24 mouse cellular contexts compared by ENCODE assay signal in the genomic region with DNA sequence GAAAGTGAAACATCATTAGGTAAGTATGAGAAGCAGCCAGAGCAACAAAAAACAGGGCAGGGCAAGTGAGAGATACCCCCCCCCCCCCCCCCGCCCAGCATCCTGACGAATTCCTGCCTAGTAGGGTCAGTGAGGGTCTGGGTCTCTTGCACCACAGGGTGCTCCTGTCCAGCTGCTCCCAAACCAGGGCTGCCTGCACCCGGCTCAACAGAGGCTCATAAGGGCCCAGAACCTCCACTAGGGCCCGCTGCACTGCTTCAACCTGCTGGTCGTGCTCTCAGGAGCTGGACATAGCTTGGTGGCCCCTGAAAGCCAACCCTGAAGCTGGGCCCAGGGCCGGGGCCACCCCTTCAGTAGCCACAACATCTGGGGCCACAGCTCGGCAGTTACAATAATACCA.
DNase-seq lines count a peak whose midpoint lies in the region; ATAC-seq lines count a peak whose summit lies in the region.
"Had no signal": no experiment of that assay in that cellular context is flagged by ENCODE, and none has a peak within 500 bp of the region (broad histone marks: within the 10 kb centered on the region; RNA-seq: fewer than 3 reads in every experiment).

No protein-coding gene starts in this region.

- H3K4me3 ChIP-seq in forebrain, embryonic 12.5 days (replicated peaks) = no peak overlapping the region
- no peak overlapping the region for H3K4me3 ChIP-seq in forebrain, embryonic 10.5 days
- H3K4me3 ChIP-seq in heart, embryonic 10.5 days = no peak overlapping the region
- no peak overlapping the region for H3K4me3 ChIP-seq in midbrain, embryonic 11.5 days (ENCODE audit: low read depth, low read length)
- no peak overlapping the region for H3K4me3 ChIP-seq in midbrain, embryonic 13.5 days (replicated peaks)
- H3K4me3 ChIP-seq: embryonic facial prominence, embryonic 10.5 days; embryonic facial prominence, embryonic 12.5 days had no signal

- no peaks in the 10 kb centered on the region for H3K36me3 ChIP-seq in forebrain, embryonic 12.5 days (replicated peaks)
- H3K36me3 ChIP-seq in forebrain, embryonic 10.5 days (replicated peaks) = no peaks in the 10 kb centered on the region
- no peaks in the 10 kb centered on the region for H3K36me3 ChIP-seq in heart, embryonic 10.5 days
- no peaks in the 10 kb centered on the region for H3K36me3 ChIP-seq in midbrain, embryonic 11.5 days (ENCODE audit: control insufficient read depth, insufficient read depth, low read length)
- H3K36me3 ChIP-seq in midbrain, embryonic 13.5 days = no peaks in the 10 kb centered on the region
- H3K36me3 ChIP-seq: embryonic facial prominence, embryonic 10.5 days; embryonic facial prominence, embryonic 12.5 days; G1E had no signal

- DNase-seq in cerebellum, adult 18-20 months = no peak
- DNase-seq in forebrain, embryonic 10.5 days (ENCODE audit: extremely low spot score, low spot score) = no peak
- DNase-seq in heart, adult 11 months = peak; percentile 82
- no peak for DNase-seq in heart, embryonic 10.5 days (ENCODE audit: low spot score)
- DNase-seq in midbrain, embryonic 11.5 days (ENCODE audit: low spot score, missing footprints) = no peak
- DNase-seq: adrenal gland, adult 8-10 months; adrenal gland, postnatal 14 days; adrenal gland, postnatal 36 days; B cell, adult 2 months; cerebellum, adult 11 months; cerebellum, adult 2 months; cerebellum, adult 9-10 months; cerebellum, postnatal 25 days; forebrain, postnatal 0 days had no signal

- no peaks in the 10 kb centered on the region for H3K4me1 ChIP-seq in forebrain, embryonic 12.5 days
- H3K4me1 ChIP-seq in forebrain, embryonic 10.5 days = no peaks in the 10 kb centered on the region
- no peaks in the 10 kb centered on the region for H3K4me1 ChIP-seq in heart, embryonic 10.5 days
- no peaks in the 10 kb centered on the region for H3K4me1 ChIP-seq in midbrain, embryonic 11.5 days (ENCODE audit: control insufficient read depth, insufficient read depth, low read length)
- H3K4me1 ChIP-seq in midbrain, embryonic 13.5 days (replicated peaks) = no peaks in the 10 kb centered on the region
- H3K4me1 ChIP-seq: embryonic facial prominence, embryonic 10.5 days; embryonic facial prominence, embryonic 12.5 days had no signal

- no peaks in the 10 kb centered on the region for H3K9me3 ChIP-seq in forebrain, embryonic 12.5 days
- H3K9me3 ChIP-seq in forebrain, embryonic 10.5 days = no peaks in the 10 kb centered on the region
- H3K9me3 ChIP-seq in heart, embryonic 10.5 days = no peaks in the 10 kb centered on the region
- H3K9me3 ChIP-seq in midbrain, embryonic 11.5 days (ENCODE audit: control insufficient read depth, low read length) = no peaks in the 10 kb centered on the region
- H3K9me3 ChIP-seq in midbrain, embryonic 13.5 days = no peaks in the 10 kb centered on the region
- H3K9me3 ChIP-seq: embryonic facial prominence, embryonic 10.5 days; embryonic facial prominence, embryonic 12.5 days had no signal

- no peak overlapping the region for H3K9ac ChIP-seq in forebrain, embryonic 12.5 days
- no peak overlapping the region for H3K9ac ChIP-seq in midbrain, embryonic 11.5 days (ENCODE audit: low read length)
- no peak overlapping the region for H3K9ac ChIP-seq in midbrain, embryonic 13.5 days (replicated peaks)
- H3K9ac ChIP-seq: embryonic facial prominence, embryonic 12.5 days; forebrain, postnatal 0 days had no signal

- no peak overlapping the region for H3K27ac ChIP-seq in forebrain, embryonic 12.5 days
- H3K27ac ChIP-seq in forebrain, embryonic 10.5 days = no peak overlapping the region
- no peak overlapping the region for H3K27ac ChIP-seq in heart, embryonic 10.5 days
- no peak overlapping the region for H3K27ac ChIP-seq in midbrain, embryonic 11.5 days (ENCODE audit: low read depth, low read length)
- H3K27ac ChIP-seq in midbrain, embryonic 13.5 days = no peak overlapping the region
- H3K27ac ChIP-seq: embryonic facial prominence, embryonic 10.5 days; embryonic facial prominence, embryonic 12.5 days had no signal

- WGBS in forebrain, embryonic 12.5 days = 86% methylated on average over 7 of the region's 7 CpGs
- 87% methylated on average over 5 of the region's 7 CpGs for WGBS in forebrain, embryonic 10.5 days
- 72% methylated on average over 6 of the region's 7 CpGs for WGBS in heart, embryonic 10.5 days
- WGBS in midbrain, embryonic 11.5 days = 87% methylated on average over 5 of the region's 7 CpGs
- WGBS in midbrain, embryonic 13.5 days = 87% methylated on average over 7 of the region's 7 CpGs

- H3K4me2 ChIP-seq in forebrain, embryonic 12.5 days = no peak overlapping the region
- H3K4me2 ChIP-seq in midbrain, embryonic 11.5 days = no peak overlapping the region
- no peak overlapping the region for H3K4me2 ChIP-seq in midbrain, embryonic 13.5 days (replicated peaks)
- H3K4me2 ChIP-seq: embryonic facial prominence, embryonic 12.5 days had no signal

- ATAC-seq in cerebellum, adult (ENCODE audit: insufficient number of reproducible peaks, low FRiP score, low TSS enrichment) = 0 out of 2 replicates have a peak, but pooled peaks have one; percentile 10
- 0 out of 2 replicates have a peak, but pooled peaks have one; percentile 14 for ATAC-seq in forebrain, embryonic 12.5 days (ENCODE audit: low FRiP score)
- 0 out of 2 replicates have a peak, but pooled peaks have one; percentile 22 for ATAC-seq in midbrain, embryonic 11.5 days (ENCODE audit: low FRiP score)
- ATAC-seq in midbrain, embryonic 13.5 days = no peak
- ATAC-seq: activated CD4-positive, CD25-positive, alpha-beta regulatory T cell, adult 4 months; CD4-positive, CD25-positive, alpha-beta regulatory T cell, adult 4 months; forebrain, postnatal 0 days; Patski had no signal

- no peaks in the 10 kb centered on the region for H3K27me3 ChIP-seq in forebrain, embryonic 12.5 days
- no peaks in the 10 kb centered on the region for H3K27me3 ChIP-seq in forebrain, embryonic 10.5 days (ENCODE audit: poor library complexity, severe bottlenecking)
- no peaks in the 10 kb centered on the region for H3K27me3 ChIP-seq in heart, embryonic 10.5 days (ENCODE audit: insufficient read depth, poor library complexity, severe bottlenecking)
- H3K27me3 ChIP-seq in midbrain, embryonic 11.5 days (ENCODE audit: control insufficient read depth, insufficient read depth, low read length) = no peaks in the 10 kb centered on the region
- no peaks in the 10 kb centered on the region for H3K27me3 ChIP-seq in midbrain, embryonic 13.5 days
- H3K27me3 ChIP-seq: CH12.LX; embryonic facial prominence, embryonic 12.5 days; Patski had no signal
